Mouse (Mus musculus) hindbrain, postnatal 0 days (tissue): ENCODE results near the gene Asb4. TPM values are rescaled to one million over a fixed set of nuclear protein-coding genes. Genes with fewer than 3 reads are reported as not detected.
A peak's percentile ranks its signal among the peaks of the same experiment; 100 is the strongest.
"Not testable (repeated sequence)": the region's sequence is repeated elsewhere in the genome, so short reads cannot be mapped to it uniquely, and the experiment has no call there.

Experiments used
- ATAC-seq: fragments of 200-750 bp; cut with Nextera tagmentation; 2 replicates; pipeline ENCODE4 v1.8.0; 2017; ENCODE audit warnings: mild to moderate bottlenecking, moderate TSS enrichment, moderate library complexity
- DNase-seq: peaks from one replicate; pipeline ENCODE4 v3.0.0-alpha.2; 2015; ENCODE audit warnings: low spot score
- H3K27ac ChIP-seq: fragments of 300-500 bp; sonication (generic); 2 replicates; pipeline ENCODE4 v1.5.1; 2014; ENCODE audit warnings: mild to moderate bottlenecking
- H3K27me3 ChIP-seq: fragments of 300-500 bp; sonication (generic); 2 replicates; pipeline ENCODE4 v1.6.1; 2014; ENCODE audit warnings: low read length, mixed read lengths; ENCODE audit not compliant: insufficient read depth
- H3K36me3 ChIP-seq: fragments of 300-500 bp; sonication (generic); 2 replicates; pipeline ENCODE4 v1.6.1; 2014; ENCODE audit warnings: low read length, mixed read lengths; ENCODE audit not compliant: insufficient read depth
- H3K4me1 ChIP-seq: fragments of 300-500 bp; sonication (generic); 2 replicates; pipeline ENCODE4 v1.6.1; 2014; ENCODE audit warnings: antibody characterized with exemption, low read length, mixed read lengths; ENCODE audit not compliant: insufficient read depth
- H3K4me2 ChIP-seq: fragments of 300-500 bp; sonication (generic); 2 replicates; pipeline ENCODE4 v1.6.1; 2014; ENCODE audit warnings: low read depth, mild to moderate bottlenecking, low read length, moderate library complexity, mixed read lengths
- H3K4me3 ChIP-seq: fragments of 300-500 bp; sonication (generic); 2 replicates; pipeline ENCODE4 v1.5.1; 2014; ENCODE audit warnings: low read length
- H3K9ac ChIP-seq: fragments of 300-500 bp; sonication (generic); replicated peaks from 2 replicates; pipeline ENCODE4 v1.6.1; 2014; ENCODE audit warnings: mild to moderate bottlenecking, low read length, moderate library complexity, mixed read lengths
- H3K9me3 ChIP-seq: fragments of 300-500 bp; sonication (generic); 2 replicates; pipeline ENCODE4 v1.6.1; 2016; ENCODE audit warnings: low read length, mixed read lengths
- CTCF ChIP-seq: IDR thresholded peaks from 2 replicates; pipeline ENCODE4 v1.5.1; 2016; ENCODE audit warnings: antibody characterized with exemption, control low read depth, low read depth
- WGBS: fragments of 180-500 bp; shearing (Covaris S2); extraction: QIAGEN DNeasy Blood & Tissue Kit; methylation state at CpG from one replicate; pipeline ENCODE4 v1.1.7; 2014; 5-methylcytosine and 5-hydroxymethylcytosine counted together
- polyA plus RNA-seq: library from polyadenylated mRNA; unstranded; fragments of >200 nt; fragmentation: Nextera tagmentation; extraction: Ambion mirVana; gene quantifications from 2 replicates; pipeline ENCODE4 v1.2.1, GENCODE M21; 2015
- total RNA-seq: library from RNA; depleted of rRNA; stranded (reverse); fragments of >200 nt; gene quantifications from 2 replicates; pipeline ENCODE4 v1.2.3, GENCODE M21; 2014; rRNA removed

The Asb4 gene
- total RNA-seq (8.3 and 10.6 TPM in 2 replicates), polyA plus RNA-seq (13.7 and 16.3 TPM in 2 replicates)

GRCm38 (mm10) chr6:5383336-5384177, at the start of gene Asb4:
TSS of gene Asb4 (plus strand) at chr6:5383386.
- WGBS, result 3% methylated on average over 19 of the region's 19 CpGs
- H3K4me1 ChIP-seq, result no peaks in the 10 kb centered on the region

GRCm38 (mm10) chr6:5334021-5334420, 49.2 kb upstream of the Asb4 start:
- TF ChIP-seq CTCF, result no peak
- no peak overlapping the region for H3K4me2 ChIP-seq
- ATAC-seq (no peak), DNase-seq (no peak)
- no peaks in the 10 kb centered on the region for H3K36me3 ChIP-seq
- H3K9ac ChIP-seq, result no peak overlapping the region
- no peak overlapping the region for H3K4me3 ChIP-seq
- no peak overlapping the region for H3K27ac ChIP-seq
- WGBS, result 43% methylated on average over 5 of the region's 5 CpGs
- no peaks in the 10 kb centered on the region; the same call in 1 of the 2 replicates for H3K9me3 ChIP-seq
- no peaks in the 10 kb centered on the region for H3K4me1 ChIP-seq
- no peaks in the 10 kb centered on the region for H3K27me3 ChIP-seq

More at GRCm38 (mm10) chr6:5383336-5384177, at the start of gene Asb4:
- Histone ChIP-seq H3K9me3 (no peaks in the 10 kb centered on the region), H3K27me3 (no peaks in the 10 kb centered on the region), H3K4me3 (peak within 1 kb of the TSS; percentile 34), H3K27ac (peak within 1 kb of the TSS; percentile 76), H3K9ac (peak within 1 kb of the TSS; percentile 47), H3K36me3 (no peaks in the 10 kb centered on the region), H3K4me2 (peak within 1 kb of the TSS; percentile 64)
- DNase-seq (peak; percentile 66), ATAC-seq (peak; percentile 58; the same call in 1 of the 2 replicates)
- TF ChIP-seq CTCF, result no peak

- not testable (repeated sequence) for H3K27me3 ChIP-seq, H3K9me3 ChIP-seq, H3K4me1 ChIP-seq, DNase-seq, H3K4me2 ChIP-seq, H3K4me3 ChIP-seq, H3K27ac ChIP-seq, H3K36me3 ChIP-seq, ATAC-seq, H3K9ac ChIP-seq
Measured at GRCm38 (mm10) chr6:5336016-5336415, 47.2 kb upstream of the Asb4 start.

GRCm38 (mm10) chr6:5338781-5339180, 44.4 kb upstream of the Asb4 start:
- H3K27ac ChIP-seq, H3K4me1 ChIP-seq, DNase-seq, H3K9me3 ChIP-seq, H3K36me3 ChIP-seq, H3K4me2 ChIP-seq, H3K9ac ChIP-seq, H3K27me3 ChIP-seq, H3K4me3 ChIP-seq, ATAC-seq: not testable (repeated sequence)
- 88% methylated on average over 4 of the region's 4 CpGs for WGBS

GRCm38 (mm10) chr6:5339283-5339682, 43.9 kb upstream of the Asb4 start:
- not testable (repeated sequence) for H3K4me1 ChIP-seq, H3K4me2 ChIP-seq, H3K27ac ChIP-seq, H3K27me3 ChIP-seq, H3K4me3 ChIP-seq, ATAC-seq, H3K36me3 ChIP-seq, H3K9ac ChIP-seq, H3K9me3 ChIP-seq, DNase-seq
- 100% methylated on average over 1 of the region's 1 CpGs for WGBS

GRCm38 (mm10) chr6:5344255-5344654, 38.9 kb upstream of the Asb4 start:
- no peaks in the 10 kb centered on the region for H3K27me3 ChIP-seq
- no peak overlapping the region for H3K27ac ChIP-seq
- no peak for TF ChIP-seq CTCF
- H3K9ac ChIP-seq, result no peak overlapping the region
- no peak overlapping the region for H3K4me2 ChIP-seq
- 68% methylated on average over 6 of the region's 6 CpGs for WGBS
- DNase-seq (no peak), ATAC-seq (no peak)
- H3K4me3 ChIP-seq, result no peak overlapping the region
- H3K4me1 ChIP-seq, result no peaks in the 10 kb centered on the region
- H3K36me3 ChIP-seq, result no peaks in the 10 kb centered on the region
- H3K9me3 ChIP-seq, result no peaks in the 10 kb centered on the region

- DNase-seq (no peak), ATAC-seq (no peak)
- Histone ChIP-seq H3K4me3 (no peak overlapping the region), H3K27ac (no peak overlapping the region), H3K4me2 (no peak overlapping the region), H3K4me1 (no peaks in the 10 kb centered on the region), H3K36me3 (no peaks in the 10 kb centered on the region), H3K9me3 (no peaks in the 10 kb centered on the region), H3K9ac (no peak overlapping the region), H3K27me3 (no peaks in the 10 kb centered on the region)
- TF ChIP-seq CTCF, result no peak
Measured at GRCm38 (mm10) chr6:5357873-5358272, 25.3 kb upstream of the Asb4 start.
